Mouse (Mus musculus) limb, embryonic 12.5 days (tissue): ENCODE measurements around the gene Gm17332. TPM values are rescaled to one million over a fixed set of nuclear protein-coding genes. Genes with fewer than 3 reads are reported as not detected.
"Not testable (repeated sequence)": the region's sequence is repeated elsewhere in the genome, so short reads cannot be mapped to it uniquely, and the experiment has no call there.

Source experiments
- ATAC-seq: fragments of 200-750 bp; cut with Nextera tagmentation; 2 replicates; pipeline ENCODE4 v1.8.0; 2017; ENCODE audit warnings: low read depth, moderate TSS enrichment; ENCODE audit not compliant: insufficient number of reproducible peaks, insufficient read depth, low FRiP score, low TSS enrichment
- H3K27ac ChIP-seq: fragments of 300-500 bp; sonication (generic); 2 replicates; pipeline ENCODE4 v1.5.1; 2016; ENCODE audit warnings: mild to moderate bottlenecking, moderate library complexity
- H3K27me3 ChIP-seq: fragments of 300-500 bp; sonication (generic); 2 replicates; pipeline ENCODE4 v1.6.1; 2016; ENCODE audit warnings: mild to moderate bottlenecking, moderate library complexity
- H3K36me3 ChIP-seq: fragments of 300-500 bp; sonication (generic); 2 replicates; pipeline ENCODE4 v1.6.1; 2016; ENCODE audit warnings: mild to moderate bottlenecking, moderate library complexity
- H3K4me1 ChIP-seq: fragments of 300-500 bp; sonication (generic); replicated peaks from 2 replicates; pipeline ENCODE4 v1.6.1; 2016
- H3K4me2 ChIP-seq: fragments of 300-500 bp; sonication (generic); 2 replicates; pipeline ENCODE4 v1.6.1; 2016; ENCODE audit warnings: mild to moderate bottlenecking, moderate library complexity
- H3K4me3 ChIP-seq: fragments of 300-500 bp; sonication (generic); replicated peaks from 2 replicates; pipeline ENCODE4 v1.5.1; 2016; ENCODE audit warnings: mild to moderate bottlenecking
- H3K9ac ChIP-seq: fragments of 300-500 bp; sonication (generic); replicated peaks from 2 replicates; pipeline ENCODE4 v1.6.1; 2016; ENCODE audit warnings: mild to moderate bottlenecking, moderate library complexity
- H3K9me3 ChIP-seq: fragments of 300-500 bp; sonication (generic); 2 replicates; pipeline ENCODE4 v1.6.1; 2016; ENCODE audit warnings: mild to moderate bottlenecking, moderate library complexity
- WGBS: fragments of 180-500 bp; shearing (Covaris S2); methylation state at CpG from one replicate; pipeline ENCODE4 v1.1.7; 2016; 5-methylcytosine and 5-hydroxymethylcytosine counted together
- polyA plus RNA-seq: library from polyadenylated mRNA; unstranded; fragments of >200 nt; fragmentation: Nextera tagmentation; extraction: Ambion mirVana; gene quantifications from 2 replicates; pipeline ENCODE4 v1.2.1, GENCODE M21; 2016

The Gm17332 gene
- polyA plus RNA-seq, 1 experiment from 2014 or later = not detected

GRCm38 (mm10) chr11:31134824-31135223, 47.4 kb downstream of the Gm17332 start:
- not testable (repeated sequence) for H3K4me3 ChIP-seq, H3K36me3 ChIP-seq, H3K4me2 ChIP-seq, H3K27me3 ChIP-seq, H3K9ac ChIP-seq, H3K27ac ChIP-seq, ATAC-seq, H3K9me3 ChIP-seq, H3K4me1 ChIP-seq
- WGBS = 68% methylated on average over 1 of the region's 1 CpGs

- H3K4me2 ChIP-seq, H3K36me3 ChIP-seq, H3K27ac ChIP-seq, H3K9me3 ChIP-seq, H3K9ac ChIP-seq, H3K4me1 ChIP-seq, H3K27me3 ChIP-seq, ATAC-seq, H3K4me3 ChIP-seq: not testable (repeated sequence)
- 64% methylated on average over 4 of the region's 4 CpGs for whole genome bisulfite sequencing
Observed at GRCm38 (mm10) chr11:31133726-31134125, 48.5 kb downstream of the Gm17332 start.

Other genes with a start within 250 kb of the Gm17332 start
- 10.8 and 10.9 TPM in 2 replicates for gene Erlec1, start 228.1 kb downstream of the Gm17332 start, polyA plus RNA-seq
- 10.9 and 12.5 TPM in 2 replicates for gene Chac2, start 196.1 kb downstream of the Gm17332 start, polyA plus RNA-seq
- 1.3 and 1.8 TPM in 2 replicates for gene Stc2, start 187.6 kb upstream of the Gm17332 start, polyA plus RNA-seq